Mouse (Mus musculus) midbrain, embryonic 13.5 days (tissue): Measurements from ENCODE around the gene Dhrs11. TPM values are rescaled to one million over a fixed set of nuclear protein-coding genes. Genes with fewer than 3 reads are reported as not detected.

Experiments used
- ATAC-seq: fragments of 200-750 bp; cut with Nextera tagmentation; 2 replicates; pipeline ENCODE4 v1.8.0; 2017; ENCODE audit warnings: mild to moderate bottlenecking, moderate TSS enrichment, moderate library complexity
- H3K27ac ChIP-seq: fragments of 300-500 bp; sonication (generic); 2 replicates; pipeline ENCODE4 v1.5.1; 2015; ENCODE audit warnings: inconsistent platforms, mild to moderate bottlenecking, moderate library complexity
- H3K27me3 ChIP-seq: fragments of 300-500 bp; sonication (generic); 2 replicates; pipeline ENCODE4 v1.6.1; 2015; ENCODE audit warnings: mild to moderate bottlenecking, inconsistent platforms
- H3K36me3 ChIP-seq: fragments of 300-500 bp; sonication (generic); 2 replicates; pipeline ENCODE4 v1.6.1; 2015; ENCODE audit warnings: mild to moderate bottlenecking, inconsistent platforms
- H3K4me1 ChIP-seq: fragments of 300-500 bp; sonication (generic); replicated peaks from 2 replicates; pipeline ENCODE4 v1.6.1; 2015; ENCODE audit warnings: inconsistent platforms
- H3K4me2 ChIP-seq: fragments of 300-500 bp; sonication (generic); replicated peaks from 2 replicates; pipeline ENCODE4 v1.6.1; 2015; ENCODE audit warnings: moderate library complexity, mild to moderate bottlenecking, inconsistent platforms
- H3K4me3 ChIP-seq: fragments of 300-500 bp; sonication (generic); replicated peaks from 2 replicates; pipeline ENCODE4 v1.5.1; 2015; ENCODE audit warnings: mild to moderate bottlenecking, inconsistent platforms
- H3K9ac ChIP-seq: fragments of 300-500 bp; sonication (generic); replicated peaks from 2 replicates; pipeline ENCODE4 v1.6.1; 2015; ENCODE audit warnings: mild to moderate bottlenecking, inconsistent platforms
- H3K9me3 ChIP-seq: fragments of 300-500 bp; sonication (generic); 2 replicates; pipeline ENCODE4 v1.6.1; 2016; ENCODE audit warnings: mild to moderate bottlenecking, inconsistent platforms
- WGBS: fragments of 180-500 bp; shearing (Covaris S2); methylation state at CpG from one replicate; pipeline ENCODE4 v1.1.7; 2015; 5-methylcytosine and 5-hydroxymethylcytosine counted together
- polyA plus RNA-seq: library from polyadenylated mRNA; unstranded; fragments of >200 nt; fragmentation: Nextera tagmentation; extraction: Ambion mirVana; gene quantifications from 2 replicates; pipeline ENCODE4 v1.2.1, GENCODE M21; 2015

The Dhrs11 gene
- polyA plus RNA-seq, 1 experiment from 2014 or later: 5.2 TPM

DNA sequence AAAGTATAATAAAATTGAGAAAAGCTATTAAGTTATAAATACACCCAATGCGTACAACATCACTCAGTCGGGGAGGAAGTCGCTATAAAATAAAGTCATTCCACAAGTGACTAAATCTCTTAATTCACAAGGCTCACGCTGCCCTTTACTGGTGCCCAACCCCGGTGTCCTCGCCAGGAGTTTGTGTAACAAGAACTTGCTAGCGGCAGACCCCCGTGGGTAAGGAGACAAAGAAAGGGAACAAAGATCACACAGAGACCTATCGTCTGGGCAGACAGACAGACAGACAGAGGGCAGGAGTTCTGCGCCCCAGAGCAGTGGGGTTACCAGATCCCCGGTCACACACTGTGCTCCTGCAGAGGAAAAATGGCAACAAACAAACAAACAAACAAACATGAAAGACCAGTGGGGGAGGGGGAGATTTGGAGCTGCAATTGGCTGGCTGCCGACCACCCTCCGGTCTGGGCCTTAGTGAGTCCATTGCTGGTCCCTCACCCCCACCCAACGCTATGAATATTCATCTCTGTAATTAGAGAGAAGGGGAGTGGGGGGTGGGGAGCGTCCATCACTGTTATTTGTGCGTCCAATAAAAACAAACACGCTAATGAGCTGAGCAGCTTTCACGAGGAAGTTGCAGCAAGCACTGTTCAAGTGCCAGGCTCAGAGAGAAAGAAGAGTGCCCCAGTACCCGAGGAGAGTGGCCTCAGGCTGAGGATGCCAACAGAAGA, 48.5 kb downstream of the Dhrs11 start:
- H3K36me3 ChIP-seq: no peaks in the 10 kb centered on the region
- peak; percentile 51 for ATAC-seq
- H3K27ac ChIP-seq: no peak overlapping the region
- H3K4me2 ChIP-seq: peak overlapping the region; percentile 34
- no peak overlapping the region for H3K4me3 ChIP-seq
- H3K27me3 ChIP-seq: peaks cover 44% of the 10 kb centered on the region
- H3K4me1 ChIP-seq: peaks cover 32% of the 10 kb centered on the region
- no peaks in the 10 kb centered on the region for H3K9me3 ChIP-seq
- H3K9ac ChIP-seq: no peak overlapping the region
- 2% methylated on average over 19 of the region's 19 CpGs for WGBS

DNA sequence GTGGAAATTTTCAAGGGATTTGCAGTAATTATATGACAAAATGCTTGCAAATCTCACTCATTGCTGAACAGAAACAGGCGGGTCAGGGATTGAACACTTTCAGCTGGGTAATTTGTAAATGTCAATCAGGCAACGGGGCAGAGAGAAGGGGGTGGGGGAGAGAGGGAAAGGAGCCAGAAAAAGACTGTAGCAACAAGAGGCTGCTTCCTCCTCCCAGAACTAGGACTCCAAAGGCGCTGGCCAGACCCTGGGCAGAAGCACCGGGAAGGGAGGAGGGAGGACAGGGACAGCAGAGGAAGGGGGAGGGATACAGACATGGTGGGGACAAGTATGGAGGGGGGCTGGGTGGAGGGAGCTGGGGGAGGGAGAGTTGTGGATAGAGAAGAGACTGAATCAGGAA, 53.2 kb downstream of the Dhrs11 start:
- H3K4me2 ChIP-seq: peak overlapping the region; percentile 9; the same call in 1 of the 2 replicates
- 0% methylated on average over 4 of the region's 4 CpGs for WGBS
- H3K27me3 ChIP-seq: peaks cover 38% of the 10 kb centered on the region

DNA sequence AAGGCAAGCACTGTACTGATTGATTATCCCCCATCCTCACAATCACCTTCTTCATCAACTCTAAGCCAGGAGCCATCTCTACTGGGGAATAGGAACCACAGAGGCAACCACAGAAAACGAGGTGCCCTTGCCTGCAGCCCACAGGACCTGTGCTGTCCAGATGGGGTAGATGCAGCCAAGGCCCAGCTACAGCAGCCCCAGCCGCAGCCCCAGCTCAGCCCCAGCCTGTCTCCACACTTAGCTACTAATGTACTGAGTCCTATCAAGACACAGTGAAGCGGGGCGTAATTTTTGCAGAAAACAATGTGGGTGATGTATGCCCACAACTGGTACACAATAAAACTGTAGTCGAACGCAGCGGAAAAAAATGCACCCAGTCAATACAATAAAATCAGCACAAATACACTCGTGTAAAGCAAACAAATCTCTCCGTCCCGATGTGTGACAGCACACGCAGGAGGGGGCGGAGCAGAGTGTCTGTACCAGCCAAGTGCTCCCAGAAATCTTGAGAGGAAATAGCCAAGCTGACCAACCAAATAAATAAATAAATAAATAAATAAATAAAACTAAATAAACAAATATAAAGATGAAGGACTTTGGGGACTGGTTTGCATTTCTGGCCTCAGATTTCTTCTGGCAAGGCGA, 53.8 kb downstream of the Dhrs11 start:
- peaks cover 35% of the 10 kb centered on the region for H3K27me3 ChIP-seq
- H3K27ac ChIP-seq: peak overlapping the region; percentile 69
- H3K4me1 ChIP-seq: peaks cover 57% of the 10 kb centered on the region
- peak; percentile 55; the same call in 1 of the 2 replicates for ATAC-seq
- H3K4me2 ChIP-seq: no peak overlapping the region
- no peaks in the 10 kb centered on the region for H3K36me3 ChIP-seq
- H3K9me3 ChIP-seq: no peaks in the 10 kb centered on the region
- H3K4me3 ChIP-seq: no peak overlapping the region
- 43% methylated on average over 13 of the region's 13 CpGs for WGBS
- no peak overlapping the region for H3K9ac ChIP-seq

More for the DNA sequence above, 53.2 kb downstream of the Dhrs11 start:
- H3K9me3 ChIP-seq: no peaks in the 10 kb centered on the region
- H3K4me3 ChIP-seq: no peak overlapping the region
- H3K27ac ChIP-seq: peak overlapping the region; percentile 69
- H3K4me1 ChIP-seq: peaks cover 63% of the 10 kb centered on the region
- H3K9ac ChIP-seq: no peak overlapping the region
- peak; percentile 62 for ATAC-seq
- H3K36me3 ChIP-seq: no peaks in the 10 kb centered on the region

Other genes with a start within 250 kb of the Dhrs11 start
- gene Mrm1, start 9.5 kb downstream of the Dhrs11 start, polyA plus RNA-seq: 8.5 and 10.7 TPM in 2 replicates
- 75.1 and 75.7 TPM in 2 replicates for gene Ggnbp2, start 41.8 kb upstream of the Dhrs11 start, polyA plus RNA-seq
- 6.2 and 6.3 TPM in 2 replicates for gene Myo19, start 51.2 kb upstream of the Dhrs11 start, polyA plus RNA-seq
- 2.3 and 3.1 TPM in 2 replicates for gene Pigw, start 51.3 kb upstream of the Dhrs11 start, polyA plus RNA-seq
- 67.4 and 68.1 TPM in 2 replicates for gene Znhit3, start 87.4 kb upstream of the Dhrs11 start, polyA plus RNA-seq
- gene Car4, start 128.8 kb upstream of the Dhrs11 start, polyA plus RNA-seq: 5.4 TPM in 2 replicates